Mouse (Mus musculus) ES-Bruce4 (cell line): ENCODE results near the gene Clrn1. TPM values are rescaled to one million over a fixed set of nuclear protein-coding genes. Genes with fewer than 3 reads are reported as not detected.

Experiments
- H3K27ac ChIP-seq: 2 replicates; pipeline ENCODE4 v1.5.1; 2012; ENCODE audit warnings: low read length, inconsistent platforms; ENCODE audit not compliant: insufficient read depth
- H3K27me3 ChIP-seq: 2 replicates; pipeline ENCODE4 v1.6.1; 2012; ENCODE audit warnings: mild to moderate bottlenecking, low read length, inconsistent platforms; ENCODE audit not compliant: control insufficient read depth, poor library complexity, insufficient read depth, severe bottlenecking
- H3K36me3 ChIP-seq: 2 replicates; pipeline ENCODE4 v1.6.1; 2012; ENCODE audit warnings: inconsistent platforms, mild to moderate bottlenecking, low read length, moderate library complexity; ENCODE audit not compliant: control insufficient read depth, poor library complexity, insufficient read depth, severe bottlenecking
- H3K4me1 ChIP-seq: one replicate; pipeline ENCODE4 v1.8.1; 2011; ENCODE audit warnings: low read length; ENCODE audit not compliant: control insufficient read depth, insufficient read depth
- H3K4me3 ChIP-seq: 2 replicates; pipeline ENCODE4 v1.5.1; 2011; ENCODE audit warnings: low read depth, mild to moderate bottlenecking, low read length
- H3K9ac ChIP-seq: 2 replicates; pipeline ENCODE4 v1.6.1; 2012; ENCODE audit warnings: low read depth, mild to moderate bottlenecking, inconsistent platforms; ENCODE audit not compliant: poor library complexity, severe bottlenecking
- H3K9me3 ChIP-seq: replicated peaks from 2 replicates; pipeline ENCODE4 v1.6.1; 2012; ENCODE audit warnings: mild to moderate bottlenecking, low read length, inconsistent platforms; ENCODE audit not compliant: control insufficient read depth, poor library complexity, insufficient read depth, severe bottlenecking
- CTCF ChIP-seq: IDR thresholded peaks from one replicate; pipeline ENCODE4 v1.8.1; 2011; ENCODE audit warnings: low read depth, low read length
- EP300 ChIP-seq: IDR thresholded peaks from 2 replicates; pipeline ENCODE4 v1.6.1; 2011; ENCODE audit warnings: low read depth, low read length; ENCODE audit not compliant: insufficient read depth
- POLR2A ChIP-seq: IDR thresholded peaks from one replicate; pipeline ENCODE4 v1.8.1; 2011; ENCODE audit warnings: low read length; ENCODE audit not compliant: insufficient read depth
- polyA plus RNA-seq: library from polyadenylated mRNA; stranded (reverse); fragments of >200 nt; gene quantifications from 2 replicates; pipeline ENCODE4 v1.2.4, GENCODE M21; 2011; ENCODE audit warnings: low read depth; ENCODE audit not compliant: missing spikeins, insufficient read depth, insufficient read length

Gene Clrn1
- polyA plus RNA-seq, 1 experiment: not detected

GRCm38 (mm10) chr3:58902051-58902758, 17.1 kb upstream of the Clrn1 start:
- H3K27ac ChIP-seq: no peak overlapping the region

GRCm38 (mm10) chr3:58895131-58895530, 10.0 kb upstream of the Clrn1 start:
- Histone ChIP-seq H3K4me1 (no peaks in the 10 kb centered on the region), H3K9ac (no peak overlapping the region), H3K27ac (no peak overlapping the region), H3K36me3 (no peaks in the 10 kb centered on the region), H3K9me3 (no peaks in the 10 kb centered on the region), H3K27me3 (no peaks in the 10 kb centered on the region), H3K4me3 (no peak overlapping the region)
- no peak for TF ChIP-seq POLR2A
- TF ChIP-seq CTCF: no peak
- TF ChIP-seq EP300: no peak

More at GRCm38 (mm10) chr3:58902051-58902758, 17.1 kb upstream of the Clrn1 start:
- H3K4me1 ChIP-seq: no peaks in the 10 kb centered on the region
- no peaks in the 10 kb centered on the region for H3K36me3 ChIP-seq
- no peaks in the 10 kb centered on the region for H3K9me3 ChIP-seq
- TF ChIP-seq EP300: no peak
- TF ChIP-seq POLR2A: no peak
- TF ChIP-seq CTCF: no peak
- no peak overlapping the region for H3K9ac ChIP-seq
- H3K4me3 ChIP-seq: no peak overlapping the region
- H3K27me3 ChIP-seq: no peaks in the 10 kb centered on the region; the same call in 1 of the 2 replicates

GRCm38 (mm10) chr3:58894529-58894928, 9.4 kb upstream of the Clrn1 start:
- H3K36me3 ChIP-seq: no peaks in the 10 kb centered on the region
- no peaks in the 10 kb centered on the region for H3K4me1 ChIP-seq
- H3K9ac ChIP-seq: no peak overlapping the region
- no peak overlapping the region for H3K27ac ChIP-seq
- no peaks in the 10 kb centered on the region for H3K9me3 ChIP-seq
- TF ChIP-seq CTCF (no peak), POLR2A (no peak), EP300 (no peak)
- H3K4me3 ChIP-seq: no peak overlapping the region
- no peaks in the 10 kb centered on the region for H3K27me3 ChIP-seq

- Histone ChIP-seq H3K4me1 (no peaks in the 10 kb centered on the region), H3K4me3 (no peak overlapping the region), H3K9me3 (no peaks in the 10 kb centered on the region), H3K27ac (no peak overlapping the region), H3K36me3 (no peaks in the 10 kb centered on the region), H3K27me3 (no peaks in the 10 kb centered on the region), H3K9ac (no peak overlapping the region)
- TF ChIP-seq CTCF: no peak
- TF ChIP-seq EP300: no peak
- TF ChIP-seq POLR2A: no peak
Measured at GRCm38 (mm10) chr3:58889670-58890069, 4.5 kb upstream of the Clrn1 start.

- Histone ChIP-seq H3K4me3 (no peak overlapping the region), H3K36me3 (no peaks in the 10 kb centered on the region), H3K9me3 (no peaks in the 10 kb centered on the region), H3K4me1 (no peaks in the 10 kb centered on the region), H3K27ac (no peak overlapping the region), H3K27me3 (no peaks in the 10 kb centered on the region), H3K9ac (no peak overlapping the region)
- TF ChIP-seq POLR2A (no peak), EP300 (no peak), CTCF (no peak)
Measured at GRCm38 (mm10) chr3:58888131-58888715, 3.1 kb upstream of the Clrn1 start.

GRCm38 (mm10) chr3:58887719-58888118, 2.6 kb upstream of the Clrn1 start:
- Histone ChIP-seq H3K9ac (no peak overlapping the region), H3K36me3 (no peaks in the 10 kb centered on the region), H3K27ac (no peak overlapping the region), H3K27me3 (no peaks in the 10 kb centered on the region), H3K9me3 (no peaks in the 10 kb centered on the region), H3K4me3 (no peak overlapping the region), H3K4me1 (no peaks in the 10 kb centered on the region)
- TF ChIP-seq CTCF (no peak), EP300 (no peak), POLR2A (no peak)
